In genomic region chr2:147808036-147808675, GRCm38 (mm10) we compare ENCODE assay signal across 10 mouse cellular contexts.
DNase-seq lines count a peak whose midpoint lies in the region; ATAC-seq and TF ChIP-seq lines count a peak whose summit lies in the region.
"Had no signal": no experiment of that assay in that cellular context is flagged by ENCODE, and none has a peak within 500 bp of the region (broad histone marks: within the 10 kb centered on the region; RNA-seq: fewer than 3 reads in every experiment).

No protein-coding gene starts in this region.

- peak; percentile 63; the same call in 1 of the 2 replicates for ATAC-seq in midbrain, embryonic 13.5 days

- no peak overlapping the region for H3K4me2 ChIP-seq in midbrain, embryonic 13.5 days (replicated peaks)
- H3K4me2 ChIP-seq: heart, embryonic 15.5 days; neural tube, embryonic 13.5 days had no signal

- no peaks in the 10 kb centered on the region for H3K79me2 ChIP-seq in C2C12 (ENCODE audit: control insufficient read depth, insufficient read depth)

- H3K4me3 ChIP-seq in C2C12 (ENCODE audit: insufficient read depth, poor library complexity, severe bottlenecking): no peak overlapping the region
- no peak overlapping the region for H3K4me3 ChIP-seq in midbrain, embryonic 13.5 days (replicated peaks)
- H3K4me3 ChIP-seq: heart, embryonic 15.5 days; neural tube, embryonic 13.5 days had no signal

- no peak overlapping the region for H3K9ac ChIP-seq in midbrain, embryonic 13.5 days (replicated peaks)
- H3K9ac ChIP-seq: heart, embryonic 15.5 days; neural tube, embryonic 13.5 days had no signal

- H3K27ac ChIP-seq in midbrain, embryonic 13.5 days: no peak overlapping the region
- H3K27ac ChIP-seq: heart, embryonic 15.5 days; neural tube, embryonic 13.5 days had no signal

- WGBS in midbrain, embryonic 13.5 days: 39% methylated on average over 5 of the region's 5 CpGs

- no peak overlapping the region for H3ac ChIP-seq in C2C12 (ENCODE audit: control insufficient read depth, insufficient read length, low read depth)

- H3K79me3 ChIP-seq in C2C12 (ENCODE audit: low read depth): no peaks in the 10 kb centered on the region

- no peaks in the 10 kb centered on the region for H3K27me3 ChIP-seq in C2C12 (ENCODE audit: control insufficient read depth, insufficient read depth, insufficient read length)
- peaks cover 29% of the 10 kb centered on the region for H3K27me3 ChIP-seq in midbrain, embryonic 13.5 days

- TF ChIP-seq CTCF in C2C12 (IDR thresholded peaks at IDR 0.05; ENCODE audit: control insufficient read depth, insufficient read depth, insufficient read length): peak; percentile 11

- no peaks in the 10 kb centered on the region for H3K4me1 ChIP-seq in midbrain, embryonic 13.5 days (replicated peaks)
- H3K4me1 ChIP-seq: heart, embryonic 15.5 days; neural tube, embryonic 13.5 days had no signal

- no peaks in the 10 kb centered on the region for H3K9me3 ChIP-seq in midbrain, embryonic 13.5 days
- H3K9me3 ChIP-seq: heart, embryonic 15.5 days; neural tube, embryonic 13.5 days had no signal

- DNase-seq in heart, adult 8-10 months (ENCODE audit: low spot score): peak; percentile 21
- DNase-seq in heart, adult 11 months: no peak
- peak; percentile 8 for DNase-seq in brain, embryonic 18.5 days (ENCODE audit: low read depth, low spot score)
- peak; percentile 18 to 51 for DNase-seq in frontal cortex, postnatal 36 days (ENCODE audit: low spot score in 2 of 2)
- DNase-seq in layer of hippocampus, adult 9-11 months: peak; percentile 14
- DNase-seq in spleen, adult 12 weeks (ENCODE audit: low spot score): no peak

- no peaks in the 10 kb centered on the region for H3K36me3 ChIP-seq in C2C12 (ENCODE audit: control insufficient read depth, insufficient read depth)
- H3K36me3 ChIP-seq in midbrain, embryonic 13.5 days: no peaks in the 10 kb centered on the region
- H3K36me3 ChIP-seq: heart, embryonic 15.5 days; neural tube, embryonic 13.5 days had no signal

TF ChIP-seq in C2C12, 6 proteins besides CTCF, POLR2A, EP300 and RAD21:
- no peak for TF ChIP-seq USF1 (IDR thresholded peaks at IDR 0.05; ENCODE audit: low read depth)
- no peak for TF ChIP-seq MAX (IDR thresholded peaks at IDR 0.05)
- TF ChIP-seq CEBPB (IDR thresholded peaks at IDR 0.05; ENCODE audit: low read depth): no peak
- no peak for TF ChIP-seq FOSL1 (IDR thresholded peaks at IDR 0.05; ENCODE audit: insufficient read depth, low read length, poor library complexity, severe bottlenecking)
- TF ChIP-seq MYOG (IDR thresholded peaks at IDR 0.05; ENCODE audit: control insufficient read depth, extremely low read depth, insufficient read length): no peak
- no peak for TF ChIP-seq MYOD1 (IDR thresholded peaks at IDR 0.05; ENCODE audit: control insufficient read depth, insufficient read length, low read depth)

Comparison
In these comparisons a context has a peak if more than half of its experiments do, and no peak if none do; other contexts are left out.
1. DNase-seq: peak in heart, adult 8-10 months (single experiment), brain, embryonic 18.5 days (single experiment), frontal cortex, postnatal 36 days (2 of 2) and layer of hippocampus, adult 9-11 months (single experiment); none in heart, adult 11 months (single experiment) and spleen, adult 12 weeks (single experiment).